Mouse (Mus musculus): ENCODE results near the gene Macrod2. TPM values are rescaled to one million over a fixed set of nuclear protein-coding genes. Genes with fewer than 3 reads are reported as not detected.

Gene Macrod2
- polyA plus RNA-seq, 1 experiment from 2014 or later: 28.7 TPM

Other genes with a start within 250 kb of the Macrod2 start
- gene Gm17374, start 243.3 kb upstream of the Macrod2 start, polyA plus RNA-seq (2015; fragmentation: Nextera tagmentation; extraction: Ambion mirVana): not detected in 2 replicates
- gene Esf1, start 224.7 kb upstream of the Macrod2 start, polyA plus RNA-seq (2015; fragmentation: Nextera tagmentation; extraction: Ambion mirVana): 23.4 and 26.2 TPM in 2 replicates
- 25.1 and 25.6 TPM in 2 replicates for gene Ndufaf5, start 224.7 kb upstream of the Macrod2 start, polyA plus RNA-seq (2015; fragmentation: Nextera tagmentation; extraction: Ambion mirVana)
- not detected in 2 replicates for gene Sel1l2, start 5.6 kb upstream of the Macrod2 start, polyA plus RNA-seq (2015; fragmentation: Nextera tagmentation; extraction: Ambion mirVana)

Measured in kidney, embryonic 16.5 days (tissue).